Mouse (Mus musculus): ENCODE measurements around the gene Serpina3m. TPM values are rescaled to one million over a fixed set of nuclear protein-coding genes. Genes with fewer than 3 reads are reported as not detected.

Gene Serpina3m
- total and polyA plus RNA-seq, 3 experiments = not detected

DNA sequence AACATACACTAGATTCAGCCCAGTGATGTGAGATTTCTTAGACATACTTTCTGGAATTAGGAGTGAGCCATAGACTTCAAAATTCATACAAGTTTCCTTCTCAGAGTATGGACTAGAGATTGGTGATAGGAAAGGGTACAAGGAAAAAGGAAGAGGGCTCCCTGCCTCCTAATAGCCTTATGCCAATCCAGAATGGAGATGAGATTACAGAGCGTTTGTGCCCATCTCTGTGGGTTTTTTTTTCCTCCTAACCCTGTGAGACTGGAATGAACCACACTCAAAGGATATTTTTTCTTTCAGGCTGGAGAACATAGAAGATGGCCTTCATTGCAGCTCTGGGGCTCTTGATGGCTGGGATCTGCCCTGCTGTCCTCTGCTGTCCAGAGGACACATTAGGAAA lies 24.0 kb upstream of the Serpina3m start, which contains the start of gene Serpina3j:
Serpina3j (plus strand) TSS at position 301 of the 400 bp plus-strand sequence.
- TF ChIP-seq ETS1 (conservative IDR thresholded peaks at IDR 0.05; ENCODE audit: low read depth, low read length) (no peak), TBP (conservative IDR thresholded peaks at IDR 0.05; ENCODE audit: low read depth, low read length) (no peak), KAT2A (IDR thresholded peaks at IDR 0.05; ENCODE audit: insufficient replicate concordance, low read length) (no peak), JUND (conservative IDR thresholded peaks at IDR 0.05; ENCODE audit: low read depth, low read length) (no peak), TCF12 (IDR thresholded peaks at IDR 0.05; ENCODE audit: low read depth, low read length) (no peak), POLR2A (IDR thresholded peaks at IDR 0.05; ENCODE audit: low read depth, low read length) (no peak), SMC3 (IDR thresholded peaks at IDR 0.05; ENCODE audit: low read depth, low read length) (no peak), MAFK (IDR thresholded peaks at IDR 0.05; ENCODE audit: insufficient replicate concordance, low read length) (no peak), NELFE (IDR thresholded peaks at IDR 0.05; ENCODE audit: low read depth, low read length) (no peak)
- Histone ChIP-seq H3K27ac (ENCODE audit: insufficient read depth, low read depth) (no peak within 1 kb of the TSS), H3K4me1 (ENCODE audit: control insufficient read depth in 1 of 2, insufficient read depth in 2 of 2) (no peaks in the 10 kb centered on the region), H3K36me3 (replicated peaks in 1 of 2; ENCODE audit: control insufficient read depth in 1 of 2, insufficient read depth in 1 of 2, low read length in 1 of 2) (no peaks in the 10 kb centered on the region), H3K79me2 (replicated peaks; ENCODE audit: control insufficient read depth, extremely low read depth, insufficient read depth, poor library complexity, severe bottlenecking) (no peaks in the 10 kb centered on the region), H3K27me3 (replicated peaks) (peaks cover 3% of the 10 kb centered on the region), H3K9me3 (replicated peaks; ENCODE audit: low read length) (no peaks in the 10 kb centered on the region), H3K9ac (ENCODE audit: insufficient read depth, low read depth) (no peak within 1 kb of the TSS), H3K4me3 (replicated peaks in 1 of 3; ENCODE audit: low read depth in 2 of 3, low read length in 2 of 3, poor library complexity in 1 of 3) (no peak within 1 kb of the TSS), H3K4me2 (ENCODE audit: insufficient read depth, low read depth, poor library complexity, severe bottlenecking) (no peak within 1 kb of the TSS)
- in situ Hi-C loops (cut with MboI; ENCODE audit: low pct_ligation_motif_present, low pct_unique_long_range_greater_than_20kb, low sequenced_read_pairs) (no loop called here), dilution Hi-C loops (cut with MboI; ENCODE audit: extremely low pct_ligation_motif_present, extremely low pct_unique_long_range_greater_than_20kb, low sequenced_read_pairs) (no loop called here)
- DNase-seq (ENCODE audit: extremely low read depth) = no peak

DNA sequence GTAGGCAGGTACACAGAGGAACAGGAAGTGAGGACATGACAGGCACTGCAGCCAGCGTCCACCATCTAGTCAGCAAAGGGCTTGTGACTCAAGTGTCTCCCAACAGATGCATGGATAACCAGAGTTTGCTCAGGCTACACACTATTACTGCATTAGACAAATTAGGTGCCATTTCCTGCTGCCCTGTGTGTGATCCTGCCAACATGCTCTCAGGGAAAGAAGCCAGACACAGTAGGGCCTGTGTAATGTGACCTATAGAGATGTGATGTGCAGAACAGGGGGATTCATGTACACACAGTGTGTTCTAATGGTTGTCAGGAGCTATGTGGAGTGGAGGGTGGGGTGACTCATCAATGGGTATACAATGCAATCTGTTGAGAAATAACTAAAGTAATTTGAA lies 15.8 kb upstream of the Serpina3m start:
- H3K4me3 ChIP-seq (replicated peaks in 1 of 3; ENCODE audit: low read depth in 2 of 3, low read length in 2 of 3, poor library complexity in 1 of 3) = no peak overlapping the region
- H3K4me1 ChIP-seq (ENCODE audit: control insufficient read depth in 1 of 2, insufficient read depth in 2 of 2) = no peaks in the 10 kb centered on the region; a peak in 1 of 4 replicates
- DNase-seq (ENCODE audit: extremely low read depth) = no peak
- no peak overlapping the region for H3K4me2 ChIP-seq (ENCODE audit: insufficient read depth, low read depth, poor library complexity, severe bottlenecking)
- H3K79me2 ChIP-seq (replicated peaks; ENCODE audit: control insufficient read depth, extremely low read depth, insufficient read depth, poor library complexity, severe bottlenecking) = no peaks in the 10 kb centered on the region
- no peak for TF ChIP-seq KAT2A (IDR thresholded peaks at IDR 0.05; ENCODE audit: insufficient replicate concordance, low read length)
- TF ChIP-seq CHD2 (IDR thresholded peaks at IDR 0.05; ENCODE audit: low read length) = no peak
- TF ChIP-seq JUN (IDR thresholded peaks at IDR 0.05; ENCODE audit: insufficient read depth, low read depth, low read length) = no peak
- TF ChIP-seq ZNF384 (IDR thresholded peaks at IDR 0.05; ENCODE audit: low read depth, low read length) = no peak
- TF ChIP-seq EP300 (IDR thresholded peaks at IDR 0.05; ENCODE audit: low read length) = no peak
- TF ChIP-seq TCF12 (IDR thresholded peaks at IDR 0.05; ENCODE audit: low read depth, low read length) = no peak
- TF ChIP-seq MAX (IDR thresholded peaks at IDR 0.05; ENCODE audit: low read length) = no peak
- TF ChIP-seq JUND (conservative IDR thresholded peaks at IDR 0.05; ENCODE audit: low read depth, low read length) = no peak
- no peak for TF ChIP-seq RAD21 (IDR thresholded peaks at IDR 0.05; ENCODE audit: low read depth, low read length)
- H3K27ac ChIP-seq (ENCODE audit: insufficient read depth, low read depth) = no peak overlapping the region
- H3K9me3 ChIP-seq (replicated peaks; ENCODE audit: low read length) = no peaks in the 10 kb centered on the region
- dilution Hi-C loops (cut with MboI; ENCODE audit: extremely low pct_ligation_motif_present, extremely low pct_unique_long_range_greater_than_20kb, low sequenced_read_pairs) = no loop called here
- H3K9ac ChIP-seq (ENCODE audit: insufficient read depth, low read depth) = no peak overlapping the region
- no peaks in the 10 kb centered on the region for H3K27me3 ChIP-seq (replicated peaks)
- in situ Hi-C loops (cut with MboI; ENCODE audit: low pct_ligation_motif_present, low pct_unique_long_range_greater_than_20kb, low sequenced_read_pairs) = no loop called here
- H3K36me3 ChIP-seq (replicated peaks in 1 of 2; ENCODE audit: control insufficient read depth in 1 of 2, insufficient read depth in 1 of 2, low read length in 1 of 2) = no peaks in the 10 kb centered on the region

All from CH12.LX (cell line).